Mouse (Mus musculus) heart, embryonic 12.5 days (tissue): ENCODE data around the gene Narf. TPM values are rescaled to one million over a fixed set of nuclear protein-coding genes. Genes with fewer than 3 reads are reported as not detected.

Experiments
- ATAC-seq: fragments of 200-750 bp; cut with Nextera tagmentation; 2 replicates; pipeline ENCODE4 v1.8.0; 2017; ENCODE audit warnings: moderate TSS enrichment, moderate library complexity; ENCODE audit not compliant: insufficient number of reproducible peaks, low FRiP score
- H3K27ac ChIP-seq: fragments of 300-500 bp; sonication (generic); 2 replicates; pipeline ENCODE4 v1.5.1; 2016; ENCODE audit warnings: mild to moderate bottlenecking, moderate library complexity; ENCODE audit not compliant: poor library complexity, severe bottlenecking
- H3K27me3 ChIP-seq: fragments of 300-500 bp; sonication (generic); replicated peaks from 2 replicates; pipeline ENCODE4 v1.6.1; 2016; ENCODE audit warnings: mild to moderate bottlenecking, moderate library complexity
- H3K36me3 ChIP-seq: fragments of 300-500 bp; sonication (generic); 2 replicates; pipeline ENCODE4 v1.6.1; 2016; ENCODE audit warnings: mild to moderate bottlenecking, moderate library complexity
- H3K4me1 ChIP-seq: fragments of 300-500 bp; sonication (generic); replicated peaks from 2 replicates; pipeline ENCODE4 v1.6.1; 2016; ENCODE audit warnings: mild to moderate bottlenecking
- H3K4me2 ChIP-seq: fragments of 300-500 bp; sonication (generic); 2 replicates; pipeline ENCODE4 v1.6.1; 2016; ENCODE audit warnings: mild to moderate bottlenecking, moderate library complexity
- H3K4me3 ChIP-seq: fragments of 300-500 bp; sonication (generic); 2 replicates; pipeline ENCODE4 v1.5.1; 2016; ENCODE audit warnings: mild to moderate bottlenecking
- H3K9ac ChIP-seq: fragments of 300-500 bp; sonication (generic); 2 replicates; pipeline ENCODE4 v1.6.1; 2016; ENCODE audit warnings: mild to moderate bottlenecking, moderate library complexity
- H3K9me3 ChIP-seq: fragments of 300-500 bp; sonication (generic); replicated peaks from 2 replicates; pipeline ENCODE4 v1.6.1; 2016; ENCODE audit warnings: mild to moderate bottlenecking, moderate library complexity
- WGBS: fragments of 180-500 bp; shearing (Covaris S2); methylation state at CpG from one replicate; pipeline ENCODE4 v1.1.7; 2016; 5-methylcytosine and 5-hydroxymethylcytosine counted together
- polyA plus RNA-seq: library from polyadenylated mRNA; unstranded; fragments of >200 nt; fragmentation: Nextera tagmentation; extraction: Ambion mirVana; gene quantifications from 2 replicates; pipeline ENCODE4 v1.2.1, GENCODE M21; 2016

The Narf gene
- polyA plus RNA-seq, 1 experiment from 2014 or later, result 56.8 TPM

GRCm38 (mm10) chr11:121219776-121220175 lies 17.3 kb upstream of the Narf start:
- no peak for ATAC-seq
- Histone ChIP-seq H3K27ac (no peak overlapping the region), H3K36me3 (peaks cover 89% of the 10 kb centered on the region), H3K4me3 (no peak overlapping the region), H3K27me3 (no peaks in the 10 kb centered on the region), H3K4me2 (no peak overlapping the region), H3K9ac (no peak overlapping the region), H3K4me1 (peaks cover 12% of the 10 kb centered on the region), H3K9me3 (no peaks in the 10 kb centered on the region)
- WGBS, result 85% methylated on average over 11 of the region's 11 CpGs

DNA sequence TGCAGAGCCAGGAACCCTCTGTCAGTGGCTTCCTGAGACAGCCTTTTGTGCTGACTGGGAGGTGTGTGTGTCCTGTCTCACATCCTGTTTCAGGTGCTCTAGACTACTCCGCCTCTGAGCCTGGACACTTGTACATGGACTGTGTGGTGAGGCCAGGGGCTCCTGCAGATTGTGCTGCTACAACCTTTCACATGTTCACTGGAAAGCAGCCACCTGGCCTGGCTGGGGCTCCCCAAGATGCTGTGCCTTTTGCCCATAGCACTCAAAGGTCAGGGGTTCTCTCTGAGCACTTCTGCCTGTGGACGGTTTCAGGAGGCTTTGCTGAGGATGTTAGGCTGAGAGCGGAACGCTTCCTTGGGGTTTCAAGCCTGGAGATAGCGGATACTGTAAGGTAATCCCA lies 16.3 kb upstream of the Narf start:
- WGBS, result 89% methylated on average over 5 of the region's 5 CpGs
- Histone ChIP-seq H3K4me3 (no peak overlapping the region), H3K4me2 (no peak overlapping the region), H3K27ac (no peak overlapping the region), H3K36me3 (peaks cover 94% of the 10 kb centered on the region), H3K4me1 (peaks cover 12% of the 10 kb centered on the region), H3K27me3 (no peaks in the 10 kb centered on the region), H3K9me3 (no peaks in the 10 kb centered on the region), H3K9ac (no peak overlapping the region)
- no peak for ATAC-seq

GRCm38 (mm10) chr11:121221321-121222010 lies 15.6 kb upstream of the Narf start:
- H3K4me1 ChIP-seq, result peaks cover 12% of the 10 kb centered on the region
- no peaks in the 10 kb centered on the region for H3K9me3 ChIP-seq
- ATAC-seq, result no peak
- WGBS, result 77% methylated on average over 6 of the region's 6 CpGs
- H3K4me3 ChIP-seq, result no peak overlapping the region
- no peak overlapping the region for H3K4me2 ChIP-seq
- no peak overlapping the region for H3K27ac ChIP-seq
- H3K9ac ChIP-seq, result no peak overlapping the region
- peaks cover 94% of the 10 kb centered on the region for H3K36me3 ChIP-seq
- H3K27me3 ChIP-seq, result no peaks in the 10 kb centered on the region

DNA sequence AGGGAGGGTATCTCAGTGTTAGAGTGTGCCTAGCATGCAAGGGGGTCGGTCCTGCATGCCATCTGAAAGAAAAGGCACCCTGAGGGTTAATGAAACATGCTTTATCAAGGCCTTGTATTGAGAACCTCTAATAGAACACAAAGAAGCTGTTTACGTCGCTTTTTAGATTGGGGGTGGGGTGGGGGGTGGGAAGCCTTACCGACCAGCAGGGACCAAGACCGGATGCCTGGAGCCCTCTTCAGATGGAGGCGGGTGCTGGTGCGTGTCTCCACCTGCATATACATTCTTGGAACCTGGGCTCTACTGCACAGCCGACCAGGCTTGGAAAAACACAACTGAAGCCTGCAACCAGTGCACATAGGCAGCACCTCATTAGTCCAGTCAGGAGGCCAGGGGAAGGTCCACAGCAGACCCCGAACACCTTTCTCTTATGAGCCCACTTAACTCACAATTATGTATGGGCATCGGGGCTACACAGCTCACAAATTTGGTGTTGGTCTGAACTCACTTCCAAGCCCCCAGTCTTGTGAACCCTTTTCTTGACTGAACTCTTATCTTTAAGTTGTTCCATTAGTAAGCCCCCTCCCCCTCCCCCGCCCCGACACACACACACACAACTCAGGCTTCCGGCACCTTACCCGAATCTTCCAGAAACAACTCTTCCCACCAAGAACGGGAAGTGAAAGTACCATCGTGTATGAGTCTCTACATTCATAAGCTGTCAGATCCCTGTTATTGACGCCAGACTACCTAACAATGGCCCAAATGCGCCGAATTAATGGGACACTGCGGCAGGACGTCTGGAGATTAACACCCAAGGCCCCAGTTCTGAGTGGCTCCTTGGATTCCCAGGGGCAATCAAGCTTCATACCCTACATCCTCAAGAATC lies 8.7 kb upstream of the Narf start:
- WGBS, result 23% methylated on average over 21 of the region's 21 CpGs
- peaks cover 35% of the 10 kb centered on the region for H3K4me1 ChIP-seq
- H3K4me2 ChIP-seq, result peak overlapping the region; percentile 80
- H3K36me3 ChIP-seq, result peaks cover 41% of the 10 kb centered on the region
- H3K27me3 ChIP-seq, result no peaks in the 10 kb centered on the region
- ATAC-seq, result 0 out of 2 replicates have a peak, but pooled peaks have one; percentile 1
- H3K27ac ChIP-seq, result peak overlapping the region; percentile 84
- peak overlapping the region; percentile 95 for H3K4me3 ChIP-seq
- peak overlapping the region; percentile 87 for H3K9ac ChIP-seq
- H3K9me3 ChIP-seq, result no peaks in the 10 kb centered on the region

GRCm38 (mm10) chr11:121229018-121229439 lies 8.0 kb upstream of the Narf start, which contains the start of gene Cybc1:
Cybc1 (minus strand) TSS chr11:121229322.
- Histone ChIP-seq H3K4me1 (peaks cover 35% of the 10 kb centered on the region), H3K4me3 (peak within 1 kb of the TSS; percentile 95), H3K4me2 (peak within 1 kb of the TSS; percentile 80), H3K27ac (peak within 1 kb of the TSS; percentile 84), H3K9me3 (no peaks in the 10 kb centered on the region), H3K36me3 (peaks cover 34% of the 10 kb centered on the region), H3K9ac (peak within 1 kb of the TSS; percentile 87), H3K27me3 (no peaks in the 10 kb centered on the region)
- ATAC-seq, result peak; percentile 86
- 0% methylated on average over 23 of the region's 23 CpGs for WGBS

- Histone ChIP-seq H3K36me3 (peaks cover 13% of the 10 kb centered on the region), H3K27ac (peak overlapping the region; percentile 72), H3K4me3 (no peak overlapping the region), H3K9ac (0 out of 2 replicates have a peak overlapping the region, but pooled peaks have one; percentile 11), H3K4me2 (no peak overlapping the region), H3K4me1 (peaks cover 42% of the 10 kb centered on the region), H3K27me3 (no peaks in the 10 kb centered on the region), H3K9me3 (no peaks in the 10 kb centered on the region)
- ATAC-seq, result no peak
- 67% methylated on average over 4 of the region's 4 CpGs for WGBS
These were observed 5.9 kb upstream of the Narf start for GRCm38 (mm10) chr11:121231191-121231590.

- Histone ChIP-seq H3K4me1 (peaks cover 45% of the 10 kb centered on the region), H3K4me2 (no peak overlapping the region), H3K27ac (peak overlapping the region; percentile 72), H3K27me3 (no peaks in the 10 kb centered on the region), H3K36me3 (peaks cover 7% of the 10 kb centered on the region), H3K9ac (0 out of 2 replicates have a peak overlapping the region, but pooled peaks have one; percentile 11), H3K4me3 (no peak overlapping the region), H3K9me3 (no peaks in the 10 kb centered on the region)
- no peak for ATAC-seq
- 30% methylated on average over 4 of the region's 4 CpGs for whole genome bisulfite sequencing
These were observed 5.3 kb upstream of the Narf start for GRCm38 (mm10) chr11:121231628-121232291.

GRCm38 (mm10) chr11:121232706-121233105 lies 4.3 kb upstream of the Narf start:
- H3K4me1 ChIP-seq, result peaks cover 40% of the 10 kb centered on the region
- H3K9ac ChIP-seq, result no peak overlapping the region
- no peaks in the 10 kb centered on the region for H3K27me3 ChIP-seq
- H3K9me3 ChIP-seq, result no peaks in the 10 kb centered on the region
- WGBS, result 20% methylated on average over 4 of the region's 4 CpGs
- no peak overlapping the region for H3K4me3 ChIP-seq
- no peak overlapping the region for H3K4me2 ChIP-seq
- peak overlapping the region; percentile 44; the same call in 1 of the 2 replicates for H3K27ac ChIP-seq
- no peak for ATAC-seq
- no peaks in the 10 kb centered on the region for H3K36me3 ChIP-seq

GRCm38 (mm10) chr11:121235475-121236238 lies 1.4 kb upstream of the Narf start:
- Histone ChIP-seq H3K4me2 (peak overlapping the region; percentile 63; the same call in 1 of the 2 replicates), H3K4me3 (no peak overlapping the region), H3K27ac (peak overlapping the region; percentile 99), H3K27me3 (no peaks in the 10 kb centered on the region), H3K4me1 (peaks cover 43% of the 10 kb centered on the region), H3K9me3 (no peaks in the 10 kb centered on the region), H3K36me3 (peaks cover 11% of the 10 kb centered on the region), H3K9ac (no peak overlapping the region)
- ATAC-seq, result no peak
- WGBS, result 33% methylated on average over 9 of the region's 9 CpGs

- no peaks in the 10 kb centered on the region for H3K9me3 ChIP-seq
- H3K4me3 ChIP-seq, result peak overlapping the region; percentile 65
- ATAC-seq, result peak; percentile 46
- peak overlapping the region; percentile 94 for H3K27ac ChIP-seq
- peak overlapping the region; percentile 64 for H3K4me2 ChIP-seq
- 4% methylated on average over 28 of the region's 28 CpGs for WGBS
- H3K27me3 ChIP-seq, result no peaks in the 10 kb centered on the region
- H3K9ac ChIP-seq, result peak overlapping the region; percentile 77
- H3K36me3 ChIP-seq, result peaks cover 29% of the 10 kb centered on the region
- H3K4me1 ChIP-seq, result peaks cover 34% of the 10 kb centered on the region
These were observed 484 bp downstream of the Narf start for GRCm38 (mm10) chr11:121237345-121238128.
